Mouse (Mus musculus) lung, embryonic 15.5 days (tissue): Measurements from ENCODE around the gene Kcnj6. TPM values are rescaled to one million over a fixed set of nuclear protein-coding genes. Genes with fewer than 3 reads are reported as not detected.

Experiments
- ATAC-seq: fragments of 200-750 bp; cut with Nextera tagmentation; 2 replicates; pipeline ENCODE4 v1.8.0; 2017; ENCODE audit warnings: moderate number of reproducible peaks, borderline replicate concordance; ENCODE audit not compliant: low FRiP score, low TSS enrichment; ENCODE audit errors: extremely low read depth
- H3K27ac ChIP-seq: fragments of 300-500 bp; sonication (generic); 2 replicates; pipeline ENCODE4 v1.5.1; 2015; ENCODE audit warnings: moderate library complexity, mild to moderate bottlenecking, inconsistent platforms
- H3K27me3 ChIP-seq: fragments of 300-500 bp; sonication (generic); 2 replicates; pipeline ENCODE4 v1.6.1; 2015; ENCODE audit warnings: inconsistent platforms
- H3K36me3 ChIP-seq: fragments of 300-500 bp; sonication (generic); 2 replicates; pipeline ENCODE4 v1.6.1; 2015; ENCODE audit warnings: inconsistent platforms
- H3K4me1 ChIP-seq: fragments of 300-500 bp; sonication (generic); 2 replicates; pipeline ENCODE4 v1.6.1; 2015; ENCODE audit warnings: inconsistent platforms
- H3K4me2 ChIP-seq: fragments of 300-500 bp; sonication (generic); 2 replicates; pipeline ENCODE4 v1.6.1; 2015; ENCODE audit warnings: inconsistent platforms, mild to moderate bottlenecking, moderate library complexity
- H3K4me3 ChIP-seq: fragments of 300-500 bp; sonication (generic); 2 replicates; pipeline ENCODE4 v1.5.1; 2015; ENCODE audit warnings: mild to moderate bottlenecking, inconsistent platforms
- H3K9ac ChIP-seq: fragments of 300-500 bp; sonication (generic); 2 replicates; pipeline ENCODE4 v1.6.1; 2015; ENCODE audit warnings: inconsistent platforms
- H3K9me3 ChIP-seq: fragments of 300-500 bp; sonication (generic); 2 replicates; pipeline ENCODE4 v1.6.1; 2016; ENCODE audit warnings: inconsistent platforms
- WGBS: fragments of 180-500 bp; shearing (Covaris S2); methylation state at CpG from one replicate; pipeline ENCODE4 v1.1.7; 2015; 5-methylcytosine and 5-hydroxymethylcytosine counted together
- polyA plus RNA-seq: library from polyadenylated mRNA; unstranded; fragments of >200 nt; fragmentation: Nextera tagmentation; extraction: Ambion mirVana; gene quantifications from 2 replicates; pipeline ENCODE4 v1.2.1, GENCODE M21; 2015

Kcnj6 gene
- polyA plus RNA-seq, 1 experiment from 2014 or later, result not detected

DNA sequence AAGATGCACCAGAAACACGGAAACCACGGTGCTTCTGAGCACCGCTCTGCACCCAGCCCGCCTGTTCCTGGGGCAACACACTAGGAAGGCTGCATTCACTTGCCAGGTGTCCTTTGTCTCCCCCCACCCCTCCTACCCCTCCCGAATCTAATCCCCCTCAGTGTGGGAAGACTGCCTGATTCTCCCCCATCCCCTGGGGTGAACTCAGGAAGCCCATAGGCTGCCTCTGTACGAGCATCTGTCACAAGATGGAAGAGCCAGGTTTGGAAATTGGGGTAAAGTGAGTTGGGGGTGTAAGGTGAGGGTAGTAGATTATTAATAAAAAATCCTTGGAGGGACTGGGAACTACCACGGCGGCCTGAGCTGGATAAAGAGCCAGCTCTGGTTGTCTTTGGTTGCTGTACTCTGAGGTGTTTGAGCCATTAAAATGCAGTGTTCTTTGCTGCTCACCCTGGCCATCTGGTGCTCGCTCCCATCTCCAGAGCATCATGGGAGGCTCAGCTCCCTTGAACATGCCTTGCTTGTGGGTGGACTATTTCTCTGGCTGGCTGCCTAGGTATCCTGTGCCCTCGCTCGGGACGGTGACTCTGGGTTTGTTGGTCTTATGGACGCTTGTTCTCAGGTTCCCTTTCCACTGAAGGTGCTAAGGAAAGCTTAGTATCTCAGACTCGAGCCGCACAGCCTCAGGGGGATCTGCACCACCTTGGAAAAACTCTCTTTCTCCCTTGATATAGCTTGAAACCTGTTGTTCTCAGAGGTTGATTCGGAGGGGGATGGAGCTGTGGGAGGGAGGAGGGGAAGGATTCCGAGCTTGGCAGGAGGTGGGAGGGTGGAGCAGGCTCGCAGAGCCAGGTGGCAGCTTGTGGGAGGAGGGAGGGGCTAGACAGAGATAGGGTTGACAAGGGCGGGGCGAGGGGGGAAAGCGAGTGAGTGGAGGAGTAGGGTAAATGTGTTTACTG lies 65.9 kb downstream of the Kcnj6 start:
- no peak overlapping the region for H3K4me3 ChIP-seq
- no peak overlapping the region for H3K9ac ChIP-seq
- H3K27ac ChIP-seq, result no peak overlapping the region
- H3K36me3 ChIP-seq, result no peaks in the 10 kb centered on the region
- no peak; the same call in 1 of the 2 replicates for ATAC-seq
- H3K4me2 ChIP-seq, result 0 out of 2 replicates have a peak overlapping the region, but pooled peaks have one; percentile 3
- no peaks in the 10 kb centered on the region for H3K9me3 ChIP-seq
- WGBS, result 2% methylated on average over 21 of the region's 21 CpGs
- peaks cover 10% of the 10 kb centered on the region; the same call in 1 of the 2 replicates for H3K4me1 ChIP-seq
- no peaks in the 10 kb centered on the region for H3K27me3 ChIP-seq

DNA sequence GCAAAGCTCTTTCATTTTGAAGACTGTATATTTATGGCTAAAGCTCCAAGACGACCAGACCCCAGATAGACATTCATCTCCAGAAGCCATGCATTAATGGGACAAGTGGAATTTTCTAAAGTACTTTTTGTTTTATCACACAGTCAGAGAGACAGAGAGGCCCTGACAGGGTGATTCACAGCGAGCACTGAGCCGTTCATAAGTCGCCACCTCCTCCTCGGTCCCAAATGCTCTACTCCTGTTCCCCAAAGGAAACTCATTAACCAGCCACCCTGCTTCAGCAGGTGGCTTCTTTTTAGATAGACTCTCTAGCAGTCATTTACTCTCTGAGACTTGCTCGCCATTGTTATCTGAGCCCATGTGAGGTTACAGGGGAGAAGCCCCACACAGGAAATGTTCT lies 72.1 kb downstream of the Kcnj6 start:
- Histone ChIP-seq H3K36me3 (no peaks in the 10 kb centered on the region), H3K9ac (no peak overlapping the region), H3K27me3 (no peaks in the 10 kb centered on the region), H3K4me3 (no peak overlapping the region), H3K27ac (no peak overlapping the region), H3K4me2 (no peak overlapping the region), H3K4me1 (no peaks in the 10 kb centered on the region), H3K9me3 (no peaks in the 10 kb centered on the region)
- ATAC-seq, result no peak
- WGBS, result 34% methylated on average over 6 of the region's 6 CpGs

DNA sequence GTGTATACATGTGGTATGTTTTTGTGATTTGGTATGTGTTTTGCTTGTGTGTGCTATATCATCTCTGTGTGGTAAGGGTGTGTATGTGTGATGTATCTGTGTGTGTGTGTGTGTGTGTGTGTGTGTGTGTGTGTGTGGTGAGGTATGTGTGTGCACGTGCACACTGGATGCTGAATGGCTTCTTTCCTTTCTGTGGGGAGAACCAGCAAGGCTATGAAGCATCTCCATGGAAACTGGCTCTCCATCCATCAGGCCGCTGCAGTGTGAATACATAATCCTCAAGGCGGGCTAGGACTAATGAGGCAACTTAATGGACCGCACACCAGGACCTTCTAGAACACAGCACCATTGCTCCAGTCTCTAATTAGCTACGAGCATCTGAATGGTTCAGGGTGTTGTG lies 78.3 kb downstream of the Kcnj6 start:
- ATAC-seq, result no peak
- no peaks in the 10 kb centered on the region for H3K27me3 ChIP-seq
- no peak overlapping the region for H3K9ac ChIP-seq

GRCm38 (mm10) chr16:94906026-94906425 lies 91.5 kb downstream of the Kcnj6 start:
- Histone ChIP-seq H3K9ac (no peak overlapping the region), H3K9me3 (no peaks in the 10 kb centered on the region), H3K4me1 (no peaks in the 10 kb centered on the region), H3K27me3 (no peaks in the 10 kb centered on the region), H3K4me3 (no peak overlapping the region), H3K27ac (no peak overlapping the region), H3K4me2 (no peak overlapping the region), H3K36me3 (no peaks in the 10 kb centered on the region)
- ATAC-seq, result no peak
- WGBS, result 83% methylated on average over 4 of the region's 4 CpGs

More for the DNA sequence above, 78.3 kb downstream of the Kcnj6 start:
- Histone ChIP-seq H3K9me3 (no peaks in the 10 kb centered on the region), H3K4me1 (no peaks in the 10 kb centered on the region), H3K4me2 (no peak overlapping the region), H3K27ac (no peak overlapping the region), H3K36me3 (no peaks in the 10 kb centered on the region), H3K4me3 (no peak overlapping the region)
- 83% methylated on average over 5 of the region's 5 CpGs for WGBS

DNA sequence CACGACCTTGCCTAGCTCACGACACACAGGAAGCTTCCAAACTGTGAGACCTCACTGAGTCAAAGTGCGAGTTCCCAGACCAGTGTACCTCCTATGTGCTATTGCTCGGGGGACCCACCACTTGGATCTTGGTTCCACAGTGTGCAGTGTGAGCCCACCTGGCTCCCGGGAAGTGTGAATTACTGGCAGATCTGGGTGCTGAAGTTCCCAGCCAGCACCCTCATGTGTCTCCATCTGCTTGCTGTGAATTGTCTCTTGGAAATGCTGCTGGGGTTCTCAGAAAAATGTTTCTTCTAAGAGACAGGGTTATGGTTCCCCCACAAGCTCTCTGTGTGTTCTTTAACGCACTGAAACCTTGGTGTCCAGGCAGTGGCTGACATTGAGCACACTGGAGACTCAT lies 98.7 kb downstream of the Kcnj6 start:
- Histone ChIP-seq H3K9ac (no peak overlapping the region), H3K4me2 (no peak overlapping the region), H3K27me3 (no peaks in the 10 kb centered on the region), H3K4me3 (no peak overlapping the region), H3K4me1 (no peaks in the 10 kb centered on the region), H3K27ac (no peak overlapping the region), H3K36me3 (no peaks in the 10 kb centered on the region), H3K9me3 (no peaks in the 10 kb centered on the region)
- WGBS, result 68% methylated on average over 6 of the region's 6 CpGs
- no peak for ATAC-seq

GRCm38 (mm10) chr16:94892162-94892650 lies 105.3 kb downstream of the Kcnj6 start:
- 86% methylated on average over 4 of the region's 4 CpGs for WGBS
- H3K27me3 ChIP-seq, result no peaks in the 10 kb centered on the region
- no peak for ATAC-seq

GRCm38 (mm10) chr16:94890581-94890980 lies 106.9 kb downstream of the Kcnj6 start:
- Histone ChIP-seq H3K4me2 (no peak overlapping the region), H3K4me1 (peaks cover 10% of the 10 kb centered on the region), H3K4me3 (no peak overlapping the region), H3K36me3 (no peaks in the 10 kb centered on the region), H3K27me3 (no peaks in the 10 kb centered on the region), H3K9ac (no peak overlapping the region), H3K27ac (no peak overlapping the region), H3K9me3 (no peaks in the 10 kb centered on the region)
- ATAC-seq, result no peak
- WGBS, result 39% methylated on average over 6 of the region's 6 CpGs

More at GRCm38 (mm10) chr16:94892162-94892650, 105.3 kb downstream of the Kcnj6 start:
- H3K27ac ChIP-seq, result no peak overlapping the region
- H3K4me1 ChIP-seq, result peaks cover 10% of the 10 kb centered on the region
- no peaks in the 10 kb centered on the region for H3K36me3 ChIP-seq
- no peak overlapping the region for H3K4me3 ChIP-seq
- no peaks in the 10 kb centered on the region for H3K9me3 ChIP-seq
- H3K4me2 ChIP-seq, result no peak overlapping the region
- no peak overlapping the region for H3K9ac ChIP-seq

DNA sequence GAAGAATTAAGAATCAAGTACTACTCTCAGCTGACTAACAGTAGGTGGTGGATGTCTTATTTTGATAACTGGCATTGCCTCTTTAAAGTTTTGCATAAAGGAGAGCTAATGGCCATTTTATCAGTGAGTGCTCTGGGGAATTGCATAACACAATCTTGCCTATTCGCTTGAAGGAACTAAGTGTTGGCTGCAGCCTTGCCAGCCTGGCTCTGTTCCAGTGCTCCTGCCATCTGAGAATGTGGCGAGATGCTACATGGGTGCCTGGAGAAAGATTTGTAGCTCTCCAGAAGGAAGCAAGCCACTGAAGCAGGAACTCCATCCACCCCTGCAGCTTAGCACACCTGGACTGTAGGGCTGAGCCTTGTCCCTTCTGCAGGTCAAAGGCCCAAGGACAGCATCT lies 107.4 kb downstream of the Kcnj6 start:
- H3K36me3 ChIP-seq, result no peaks in the 10 kb centered on the region
- ATAC-seq, result no peak
- no peaks in the 10 kb centered on the region for H3K27me3 ChIP-seq
- no peaks in the 10 kb centered on the region for H3K9me3 ChIP-seq
- 34% methylated on average over 2 of the region's 2 CpGs for WGBS
- no peak overlapping the region for H3K9ac ChIP-seq
- no peak overlapping the region for H3K4me2 ChIP-seq
- no peak overlapping the region for H3K4me3 ChIP-seq
- H3K27ac ChIP-seq, result no peak overlapping the region
- H3K4me1 ChIP-seq, result peaks cover 10% of the 10 kb centered on the region

DNA sequence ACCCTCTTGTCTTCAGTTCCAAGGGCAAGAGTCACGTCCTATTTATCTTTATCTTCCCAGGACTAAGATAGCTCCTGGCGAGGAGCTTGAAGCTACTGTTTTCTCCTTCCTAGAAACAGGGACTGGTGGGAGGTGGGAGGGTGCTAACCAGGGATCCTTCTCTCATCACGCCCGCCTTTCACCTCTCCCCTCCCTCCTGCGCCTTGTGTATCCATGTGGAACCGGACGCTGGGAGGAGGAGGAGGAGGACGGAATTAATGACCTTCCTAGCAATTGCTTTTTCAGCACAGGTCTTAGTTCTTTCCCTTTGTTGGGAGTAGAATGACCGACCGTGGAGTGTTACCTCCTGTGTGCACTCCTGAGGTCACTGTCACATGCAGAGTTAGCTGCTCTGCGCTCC lies 108.9 kb downstream of the Kcnj6 start:
- no peaks in the 10 kb centered on the region for H3K27me3 ChIP-seq
- no peak overlapping the region for H3K4me3 ChIP-seq
- no peak for ATAC-seq
- H3K4me1 ChIP-seq, result peaks cover 10% of the 10 kb centered on the region
- H3K36me3 ChIP-seq, result no peaks in the 10 kb centered on the region
- H3K4me2 ChIP-seq, result no peak overlapping the region
- no peak overlapping the region for H3K9ac ChIP-seq
- no peaks in the 10 kb centered on the region for H3K9me3 ChIP-seq
- no peak overlapping the region for H3K27ac ChIP-seq
- 71% methylated on average over 10 of the region's 11 CpGs for WGBS

GRCm38 (mm10) chr16:94886398-94886797 lies 111.1 kb downstream of the Kcnj6 start:
- Histone ChIP-seq H3K27me3 (no peaks in the 10 kb centered on the region), H3K36me3 (no peaks in the 10 kb centered on the region), H3K27ac (no peak overlapping the region), H3K9ac (no peak overlapping the region), H3K4me2 (no peak overlapping the region), H3K4me1 (peaks cover 10% of the 10 kb centered on the region), H3K9me3 (no peaks in the 10 kb centered on the region), H3K4me3 (no peak overlapping the region)
- ATAC-seq, result no peak
- 73% methylated on average over 7 of the region's 7 CpGs for WGBS

DNA sequence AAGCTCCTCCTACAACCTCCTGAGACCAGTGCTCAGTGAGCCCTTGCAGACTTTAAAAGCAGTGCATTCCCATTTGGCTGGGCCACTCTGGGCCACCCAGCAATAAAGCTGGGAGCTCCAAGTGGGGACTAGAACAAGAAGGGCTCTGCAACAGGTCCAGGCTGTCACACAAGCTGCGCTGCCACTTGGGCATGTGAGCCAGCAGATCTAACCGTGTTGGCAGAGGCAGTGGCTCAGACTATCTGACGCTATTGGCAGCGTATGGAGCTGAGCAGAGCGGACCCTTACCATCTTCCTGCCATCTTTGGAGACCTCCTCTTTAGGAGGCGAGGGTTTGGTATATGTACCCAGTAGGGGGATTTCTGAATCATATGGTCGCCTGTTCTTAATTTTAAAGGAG lies 112.4 kb downstream of the Kcnj6 start:
- 75% methylated on average over 7 of the region's 7 CpGs for WGBS
- no peaks in the 10 kb centered on the region for H3K9me3 ChIP-seq
- H3K36me3 ChIP-seq, result no peaks in the 10 kb centered on the region
- H3K4me3 ChIP-seq, result no peak overlapping the region
- no peaks in the 10 kb centered on the region for H3K27me3 ChIP-seq
- no peak overlapping the region for H3K27ac ChIP-seq
- H3K9ac ChIP-seq, result no peak overlapping the region
- no peak overlapping the region for H3K4me2 ChIP-seq
- peaks cover 5% of the 10 kb centered on the region for H3K4me1 ChIP-seq
- ATAC-seq, result no peak

DNA sequence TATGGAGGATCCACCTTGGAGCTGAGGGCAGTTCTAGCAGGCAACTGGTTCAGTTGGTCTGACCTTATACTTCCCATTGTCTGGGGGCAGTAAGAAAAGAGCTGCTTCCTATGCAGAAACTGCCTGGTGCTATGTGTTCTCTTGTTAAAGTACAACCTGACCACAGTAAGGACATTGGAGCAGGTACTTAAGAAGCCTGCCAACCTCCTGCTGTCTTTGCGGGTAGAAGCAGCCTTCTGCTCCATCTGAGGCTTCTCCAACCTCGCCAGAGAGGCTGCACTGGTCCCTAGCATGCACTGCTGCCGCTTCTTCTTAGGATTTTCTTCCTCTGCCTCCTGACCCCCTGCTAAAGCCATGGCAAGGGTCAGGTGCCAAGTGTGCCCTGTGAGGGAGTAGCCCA lies 113.6 kb downstream of the Kcnj6 start:
- Histone ChIP-seq H3K36me3 (no peaks in the 10 kb centered on the region), H3K27me3 (no peaks in the 10 kb centered on the region), H3K4me3 (no peak overlapping the region), H3K9ac (no peak overlapping the region), H3K27ac (no peak overlapping the region), H3K4me1 (no peaks in the 10 kb centered on the region), H3K4me2 (no peak overlapping the region), H3K9me3 (no peaks in the 10 kb centered on the region)
- ATAC-seq, result no peak
- 62% methylated on average over 3 of the region's 3 CpGs for WGBS
